Mouse (Mus musculus) liver, adult 2 months (tissue): ENCODE measurements at regions not wholly inside any gene's neighbourhood (a gene's known extent, or its start where the extent isn't known, plus 50 kb on each side); places are given as distances from the start of the nearest gene placed in this dataset.

ENCODE experiments used
- CTCF ChIP-seq: fragments of 200-500 bp; IDR thresholded peaks from 2 replicates; pipeline ENCODE4 v1.5.1; 2011; ENCODE audit warnings: low read depth, low read length, control low read depth
- POLR2A ChIP-seq: fragments of 200-500 bp; IDR thresholded peaks from 2 replicates; pipeline ENCODE4 v1.6.1; 2011; ENCODE audit warnings: low read length, control low read depth; ENCODE audit not compliant: insufficient read depth; ENCODE audit errors: extremely low read depth

DNA sequence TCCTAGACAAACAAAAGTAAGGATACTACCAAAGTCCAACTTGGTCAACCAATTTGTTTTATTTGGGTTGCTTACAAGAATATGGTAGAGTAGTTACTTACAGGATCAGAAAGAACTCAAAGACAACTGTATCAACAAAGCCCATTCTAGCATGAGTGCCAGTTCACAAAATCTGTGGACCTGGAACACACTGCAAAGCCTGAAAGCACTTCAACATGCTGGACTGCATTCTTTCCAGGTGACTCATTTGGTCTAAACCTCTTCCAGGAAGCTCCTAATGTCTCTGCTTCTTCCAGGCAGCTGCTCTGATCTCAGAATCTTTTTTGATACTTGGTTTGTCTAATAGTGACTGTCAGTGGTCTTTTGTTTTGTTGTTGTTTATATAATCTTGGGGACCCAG, 126.2 kb upstream of the Mbnl1 start:
- TF ChIP-seq POLR2A (no peak), CTCF (no peak)
